Mouse (Mus musculus) granulocyte monocyte progenitor cell, adult 5-6 weeks (primary cell): ENCODE data around the gene Aspg. TPM values are rescaled to one million over a fixed set of nuclear protein-coding genes. Genes with fewer than 3 reads are reported as not detected.

ENCODE experiments used
- ATAC-seq: replicated peaks from 2 replicates; pipeline ENCODE4 v1.8.0; 2016; ENCODE audit warnings: mild to moderate bottlenecking, moderate TSS enrichment, inconsistent platforms; ENCODE audit not compliant: poor library complexity, severe bottlenecking
- total RNA-seq, 2 experiments: library from RNA; stranded (forward) in 1 of 2; stranded (reverse) in 1 of 2; fragments of 200-712, 200-1000 nt in 1 of 2; fragments of >200 nt in 1 of 2; fragmentation: Nextera tagmentation in 1 of 2; gene quantifications; 2 replicates each; pipeline ENCODE4 v1.2.3; 2014 to 2017

The Aspg gene
- not detected in 2 replicates for total RNA-seq (2014; fragmentation: Nextera tagmentation)
- total RNA-seq (2017), result not detected in 2 replicates

GRCm38 (mm10) chr12:112106541-112106971 is at the start of gene Aspg:
Gene Aspg, plus strand, starts transcription at chr12:112106679.
- no peak for ATAC-seq

GRCm38 (mm10) chr12:112077651-112078050 is 28.8 kb upstream of the Aspg start:
- ATAC-seq, result peak; percentile 72

- ATAC-seq, result no peak
Observed at GRCm38 (mm10) chr12:112079911-112080310, 26.6 kb upstream of the Aspg start.

- ATAC-seq, result no peak
Observed at GRCm38 (mm10) chr12:112080911-112081310, 25.6 kb upstream of the Aspg start.

- no peak for ATAC-seq
Observed at GRCm38 (mm10) chr12:112082241-112082640, 24.2 kb upstream of the Aspg start.

- no peak for ATAC-seq
Observed at GRCm38 (mm10) chr12:112086250-112086649, 20.2 kb upstream of the Aspg start.

- no peak for ATAC-seq
Observed at GRCm38 (mm10) chr12:112086726-112087125, 19.8 kb upstream of the Aspg start.

- ATAC-seq, result no peak
Observed at GRCm38 (mm10) chr12:112088609-112089324, 17.7 kb upstream of the Aspg start.

GRCm38 (mm10) chr12:112091054-112091453 is 15.4 kb upstream of the Aspg start:
- ATAC-seq, result peak; percentile 89

- no peak for ATAC-seq
Observed at GRCm38 (mm10) chr12:112094261-112094880, 12.1 kb upstream of the Aspg start.

- ATAC-seq, result peak; percentile 27
Observed at GRCm38 (mm10) chr12:112096051-112096732, 10.3 kb upstream of the Aspg start.

- ATAC-seq, result no peak
Observed at GRCm38 (mm10) chr12:112096733-112097117, 9.8 kb upstream of the Aspg start.

GRCm38 (mm10) chr12:112100106-112100505 is 6.4 kb upstream of the Aspg start:
- no peak for ATAC-seq

GRCm38 (mm10) chr12:112101045-112101444 is 5.4 kb upstream of the Aspg start:
- no peak for ATAC-seq

GRCm38 (mm10) chr12:112103179-112103578 is 3.3 kb upstream of the Aspg start:
- no peak for ATAC-seq

- ATAC-seq, result no peak
Observed at GRCm38 (mm10) chr12:112104890-112105289, 1.6 kb upstream of the Aspg start.

GRCm38 (mm10) chr12:112107685-112108084 is 1.2 kb downstream of the Aspg start:
- ATAC-seq, result no peak

GRCm38 (mm10) chr12:112108696-112109445 is 2.4 kb downstream of the Aspg start:
- ATAC-seq, result no peak

GRCm38 (mm10) chr12:112109701-112110100 is 3.2 kb downstream of the Aspg start:
- ATAC-seq, result no peak

GRCm38 (mm10) chr12:112111323-112111722 is 4.8 kb downstream of the Aspg start:
- ATAC-seq, result no peak

GRCm38 (mm10) chr12:112112235-112112634 is 5.8 kb downstream of the Aspg start:
- no peak for ATAC-seq
